Mouse (Mus musculus) liver, postnatal 0 days (tissue): ENCODE data around the gene Pkm.

Source experiments
- CTCF ChIP-seq: sonication (generic); IDR thresholded peaks from 2 replicates; pipeline ENCODE4 v1.5.1; 2016; ENCODE audit warnings: antibody characterized with exemption, low read depth
- EP300 ChIP-seq: IDR thresholded peaks from 2 replicates; pipeline ENCODE4 v1.6.1; 2016; ENCODE audit warnings: antibody characterized with exemption, low read depth, mild to moderate bottlenecking

- no peak for TF ChIP-seq CTCF
- no peak for TF ChIP-seq EP300
Observed at GRCm38 (mm10) chr9:59666016-59666415, 9.8 kb downstream of the Pkm start.
